Mouse (Mus musculus) intestine, postnatal 0 days (tissue): ENCODE results near the gene Naa10. TPM values are rescaled to one million over a fixed set of nuclear protein-coding genes. Genes with fewer than 3 reads are reported as not detected.

Source experiments
- ATAC-seq: fragments of 200-750 bp; cut with Nextera tagmentation; 2 replicates; pipeline ENCODE4 v1.8.0; 2017; ENCODE audit warnings: mild to moderate bottlenecking, moderate TSS enrichment, moderate library complexity
- H3K27ac ChIP-seq: fragments of 300-500 bp; sonication (generic); 2 replicates; pipeline ENCODE4 v1.5.1; 2014; ENCODE audit warnings: mild to moderate bottlenecking, low read depth, low read length, moderate library complexity
- H3K27me3 ChIP-seq: fragments of 300-500 bp; sonication (generic); replicated peaks from 2 replicates; pipeline ENCODE4 v1.6.1; 2014; ENCODE audit warnings: low read length, mixed read lengths; ENCODE audit not compliant: control insufficient read depth, insufficient read depth
- H3K36me3 ChIP-seq: fragments of 300-500 bp; sonication (generic); 2 replicates; pipeline ENCODE4 v1.6.1; 2014; ENCODE audit warnings: mild to moderate bottlenecking, moderate library complexity; ENCODE audit not compliant: control insufficient read depth, insufficient read depth
- H3K4me1 ChIP-seq: fragments of 300-500 bp; sonication (generic); replicated peaks from 2 replicates; pipeline ENCODE4 v1.6.1; 2014; ENCODE audit warnings: antibody characterized with exemption, low read length, mixed read lengths; ENCODE audit not compliant: control insufficient read depth, insufficient read depth
- H3K4me2 ChIP-seq: fragments of 300-500 bp; sonication (generic); replicated peaks from 2 replicates; pipeline ENCODE4 v1.6.1; 2014; ENCODE audit warnings: low read depth, mild to moderate bottlenecking, moderate library complexity
- H3K4me3 ChIP-seq: fragments of 300-500 bp; sonication (generic); 2 replicates; pipeline ENCODE4 v1.5.1; 2014; ENCODE audit warnings: low read depth, low read length
- H3K9ac ChIP-seq: fragments of 300-500 bp; sonication (generic); 2 replicates; pipeline ENCODE4 v1.6.1; 2014; ENCODE audit warnings: mild to moderate bottlenecking, low read depth, low read length
- H3K9me3 ChIP-seq: fragments of 300-500 bp; sonication (generic); 2 replicates; pipeline ENCODE4 v1.6.1; 2016; ENCODE audit warnings: mixed run types; ENCODE audit not compliant: control insufficient read depth
- CTCF ChIP-seq: sonication (generic); IDR thresholded peaks from 2 replicates; pipeline ENCODE4 v1.5.1; 2016; ENCODE audit warnings: low read depth, mild to moderate bottlenecking, control low read depth, antibody characterized with exemption, moderate library complexity
- WGBS: fragments of 180-500 bp; shearing (Covaris S2); extraction: QIAGEN DNeasy Blood & Tissue Kit; methylation state at CpG from one replicate; pipeline ENCODE4 v1.1.7; 2014; 5-methylcytosine and 5-hydroxymethylcytosine counted together
- polyA plus RNA-seq: library from polyadenylated mRNA; unstranded; fragments of >200 nt; fragmentation: Nextera tagmentation; extraction: Ambion mirVana; gene quantifications from 2 replicates; pipeline ENCODE4 v1.2.1, GENCODE M21; 2015

The Naa10 gene
- polyA plus RNA-seq, 1 experiment from 2014 or later = 76.6 TPM

DNA sequence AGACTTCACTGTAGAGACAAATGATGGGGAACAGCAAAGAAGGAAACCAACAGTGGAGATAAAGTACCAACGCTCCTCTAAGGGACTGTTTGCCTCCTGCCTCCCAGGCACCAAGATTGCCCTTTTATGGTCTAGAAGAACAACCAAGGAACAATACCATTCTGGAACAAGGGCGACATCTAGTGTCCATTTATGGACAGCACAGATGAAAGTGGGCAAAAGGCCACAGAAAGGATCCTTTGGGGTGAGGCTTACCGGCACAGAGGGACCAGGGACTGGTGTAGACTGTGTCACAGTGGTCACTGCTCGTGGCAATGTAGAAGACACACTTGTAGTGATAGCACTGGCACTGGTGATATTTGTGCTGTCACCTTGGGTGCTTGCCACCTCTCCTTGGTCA, 26.9 kb upstream of the Naa10 start:
- Histone ChIP-seq H3K9ac (no peak overlapping the region), H3K4me1 (no peaks in the 10 kb centered on the region), H3K4me3 (no peak overlapping the region), H3K9me3 (no peaks in the 10 kb centered on the region), H3K36me3 (peaks cover 69% of the 10 kb centered on the region), H3K27me3 (no peaks in the 10 kb centered on the region), H3K27ac (no peak overlapping the region), H3K4me2 (no peak overlapping the region)
- peak; percentile 55 for ATAC-seq
- 33% methylated on average over 4 of the region's 4 CpGs for WGBS
- TF ChIP-seq CTCF = peak; percentile 91

DNA sequence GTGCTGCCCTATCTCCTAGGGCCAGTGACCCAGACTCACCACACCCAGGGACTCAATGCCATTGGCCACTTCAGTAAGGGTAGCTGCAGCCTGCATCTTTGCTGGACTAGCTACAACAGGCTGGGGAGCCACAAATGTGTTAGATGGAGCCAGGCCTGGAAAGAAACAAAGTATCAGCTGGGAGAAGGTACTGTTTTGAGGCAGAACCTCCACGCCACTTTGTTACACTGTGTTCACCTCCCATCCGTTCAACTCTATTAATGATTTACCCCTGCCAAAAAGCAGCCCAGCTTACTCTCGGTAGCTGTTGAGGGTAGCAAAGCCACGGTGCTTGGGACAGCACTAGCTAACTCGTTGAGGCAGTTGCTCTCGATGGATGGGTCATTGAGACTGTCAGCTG, 25.2 kb upstream of the Naa10 start:
- Histone ChIP-seq H3K4me1 (no peaks in the 10 kb centered on the region), H3K4me2 (no peak overlapping the region), H3K9ac (no peak overlapping the region), H3K27me3 (no peaks in the 10 kb centered on the region), H3K9me3 (no peaks in the 10 kb centered on the region), H3K36me3 (peaks cover 60% of the 10 kb centered on the region), H3K4me3 (no peak overlapping the region), H3K27ac (no peak overlapping the region)
- TF ChIP-seq CTCF = no peak
- no peak for ATAC-seq
- 63% methylated on average over 6 of the region's 6 CpGs for WGBS

GRCm38 (mm10) chrX:73942294-73942693, 20.6 kb upstream of the Naa10 start:
- H3K27me3 ChIP-seq = no peaks in the 10 kb centered on the region
- ATAC-seq = peak; percentile 87
- 54% methylated on average over 2 of the region's 2 CpGs for WGBS
- no peak overlapping the region for H3K9ac ChIP-seq
- H3K4me3 ChIP-seq = no peak overlapping the region
- no peak overlapping the region for H3K4me2 ChIP-seq
- 0 out of 2 replicates have a peak overlapping the region, but pooled peaks have one; percentile 46 for H3K27ac ChIP-seq
- no peak for TF ChIP-seq CTCF
- H3K9me3 ChIP-seq = no peaks in the 10 kb centered on the region
- no peaks in the 10 kb centered on the region for H3K4me1 ChIP-seq
- peaks cover 24% of the 10 kb centered on the region for H3K36me3 ChIP-seq

DNA sequence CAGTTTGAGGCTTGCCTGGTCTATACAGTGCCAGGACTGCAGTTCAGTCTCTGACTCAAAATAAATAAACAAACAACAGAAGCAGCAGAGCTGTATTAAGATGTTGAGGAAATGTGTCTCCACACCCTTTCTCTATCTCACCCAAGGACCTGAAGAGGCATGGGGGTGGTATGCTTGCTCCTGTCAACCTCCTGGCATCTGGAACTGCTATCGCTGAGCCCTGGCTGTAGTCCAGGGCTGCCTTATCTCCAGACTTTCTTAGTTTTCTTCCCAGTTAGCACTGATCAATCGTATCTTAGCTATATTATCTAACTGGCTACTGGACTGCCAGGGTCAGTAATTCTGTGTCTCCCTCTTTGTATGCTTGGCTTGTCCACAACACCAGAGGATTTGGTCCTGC, 20.1 kb upstream of the Naa10 start:
- Histone ChIP-seq H3K4me3 (no peak overlapping the region), H3K27me3 (no peaks in the 10 kb centered on the region), H3K36me3 (peaks cover 21% of the 10 kb centered on the region), H3K4me2 (no peak overlapping the region), H3K27ac (peak overlapping the region; percentile 64; the same call in 1 of the 2 replicates), H3K9ac (no peak overlapping the region), H3K9me3 (no peaks in the 10 kb centered on the region), H3K4me1 (no peaks in the 10 kb centered on the region)
- TF ChIP-seq CTCF = no peak
- 54% methylated on average over 2 of the region's 2 CpGs for WGBS
- peak; percentile 64 for ATAC-seq

- Histone ChIP-seq H3K4me2 (no peak overlapping the region), H3K4me3 (no peak overlapping the region), H3K36me3 (0 out of 2 replicates have a peak, but pooled peaks cover 6% of the 10 kb centered on the region), H3K27me3 (no peaks in the 10 kb centered on the region), H3K9me3 (no peaks in the 10 kb centered on the region), H3K4me1 (no peaks in the 10 kb centered on the region), H3K9ac (no peak overlapping the region), H3K27ac (no peak overlapping the region)
- ATAC-seq = peak; percentile 65
- WGBS = 48% methylated on average over 2 of the region's 2 CpGs
- TF ChIP-seq CTCF = no peak
Measured at GRCm38 (mm10) chrX:73931871-73932270, 10.1 kb upstream of the Naa10 start.

DNA sequence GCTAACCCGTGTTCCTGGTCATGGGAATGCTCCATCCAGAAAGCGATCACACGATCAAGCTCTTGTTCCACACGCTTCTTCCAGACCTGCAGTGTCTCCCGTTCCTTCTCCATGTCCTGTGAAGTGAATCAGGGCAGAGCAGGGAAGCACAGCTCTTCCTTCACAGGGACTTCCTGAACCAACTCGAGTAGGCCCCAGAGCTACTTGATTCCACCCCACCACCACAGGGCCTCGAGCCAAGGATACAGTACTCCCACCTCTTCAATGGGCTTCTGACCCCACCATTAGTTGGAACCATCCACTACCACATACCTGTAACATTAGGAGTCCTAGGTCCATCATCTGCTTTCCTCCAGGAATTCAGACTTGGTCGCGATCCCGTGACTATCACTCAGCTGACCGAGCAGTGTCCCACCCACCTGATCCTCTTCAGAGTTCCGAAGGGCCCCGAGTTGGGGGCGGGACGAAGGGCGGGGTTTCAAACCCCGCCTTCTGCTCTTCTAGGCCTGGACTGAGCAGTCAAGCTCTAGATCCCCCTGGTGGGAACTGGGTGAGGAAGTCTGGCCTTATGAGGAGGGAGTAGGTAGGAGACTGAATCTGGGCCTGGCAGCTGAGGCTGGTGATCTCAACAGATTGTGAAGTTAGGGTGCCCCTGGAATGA, 8.8 kb upstream of the Naa10 start, which contains the start of gene Renbp:
Gene Renbp, minus strand, starts transcription at position 449 of the 661 bp plus-strand sequence.
- H3K4me3 ChIP-seq = peak within 1 kb of the TSS; percentile 35
- peak within 1 kb of the TSS; percentile 59 for H3K4me2 ChIP-seq
- TF ChIP-seq CTCF = peak; percentile 55
- 31% methylated on average over 17 of the region's 17 CpGs for WGBS
- no peaks in the 10 kb centered on the region for H3K4me1 ChIP-seq
- ATAC-seq = peak; percentile 81
- H3K27ac ChIP-seq = peak within 1 kb of the TSS; percentile 58
- H3K36me3 ChIP-seq = peaks cover 10% of the 10 kb centered on the region; the same call in 1 of the 2 replicates
- no peaks in the 10 kb centered on the region for H3K9me3 ChIP-seq
- H3K27me3 ChIP-seq = no peaks in the 10 kb centered on the region
- H3K9ac ChIP-seq = 0 out of 2 replicates have a peak within 1 kb of the TSS, but pooled peaks have one; percentile 27
